Mouse (Mus musculus): Measurements from ENCODE around the gene Lrig1.

Lrig1 gene

DNA sequence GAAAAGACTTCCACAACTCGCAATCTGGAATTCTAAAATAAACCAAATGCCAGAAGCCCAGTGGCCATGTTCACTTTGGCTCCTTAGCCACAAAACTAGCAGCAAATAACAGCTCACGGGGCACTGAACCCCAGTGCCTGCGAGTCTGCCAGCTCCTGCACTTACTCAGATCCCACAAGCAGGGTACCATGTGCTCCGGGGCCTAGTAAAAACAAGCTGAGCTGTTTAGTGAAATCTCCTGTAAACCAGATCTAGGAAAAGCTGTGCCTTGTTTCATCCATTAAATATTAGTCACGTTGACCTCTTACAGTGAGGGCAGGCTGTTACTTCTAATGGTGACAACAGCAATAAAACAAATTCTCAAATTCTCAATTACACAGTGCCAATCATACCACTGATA, 81.3 kb downstream of the Lrig1 start:
- no peak for DNase-seq (ENCODE audit: low spot score)

DNA sequence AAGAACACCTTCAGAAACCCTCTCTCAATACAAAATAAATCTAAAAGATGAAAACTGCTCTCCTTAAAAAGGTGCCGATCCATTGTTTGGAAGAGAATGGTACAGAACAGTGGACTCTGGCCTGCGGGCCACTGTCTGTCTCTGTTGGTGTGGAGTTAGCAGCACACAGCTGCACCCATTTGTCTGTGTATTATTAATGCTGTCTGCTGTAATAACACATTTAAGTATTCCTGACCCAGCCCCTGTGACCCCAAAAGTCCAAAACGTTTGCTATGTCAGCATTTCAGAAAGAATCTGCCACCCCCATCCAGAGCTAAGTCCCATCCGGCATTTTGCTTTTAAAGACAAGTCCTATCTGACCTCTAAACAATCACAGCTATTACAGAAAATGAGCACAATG, 84.0 kb downstream of the Lrig1 start:
- DNase-seq (ENCODE audit: low spot score), result no peak

DNA sequence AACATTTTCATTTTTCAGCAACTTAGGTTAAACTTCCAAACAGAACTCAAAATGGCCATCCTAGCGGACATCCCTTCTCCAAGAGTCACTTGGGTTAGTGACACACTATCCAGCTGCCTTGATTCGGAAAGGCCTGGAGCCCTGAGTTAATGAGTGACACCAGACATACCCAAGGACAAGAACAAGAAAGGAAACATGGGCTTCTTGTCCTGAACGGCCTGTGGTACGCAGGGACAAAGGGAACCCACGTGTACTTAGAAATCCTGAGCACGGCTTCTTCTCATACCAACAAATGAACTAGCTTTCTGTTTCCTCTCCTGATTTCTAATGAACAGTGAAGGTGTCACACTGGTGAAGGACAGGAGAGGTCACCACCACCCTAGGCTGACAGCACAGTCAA, 85.6 kb downstream of the Lrig1 start:
- DNase-seq (ENCODE audit: low spot score), result no peak

DNA sequence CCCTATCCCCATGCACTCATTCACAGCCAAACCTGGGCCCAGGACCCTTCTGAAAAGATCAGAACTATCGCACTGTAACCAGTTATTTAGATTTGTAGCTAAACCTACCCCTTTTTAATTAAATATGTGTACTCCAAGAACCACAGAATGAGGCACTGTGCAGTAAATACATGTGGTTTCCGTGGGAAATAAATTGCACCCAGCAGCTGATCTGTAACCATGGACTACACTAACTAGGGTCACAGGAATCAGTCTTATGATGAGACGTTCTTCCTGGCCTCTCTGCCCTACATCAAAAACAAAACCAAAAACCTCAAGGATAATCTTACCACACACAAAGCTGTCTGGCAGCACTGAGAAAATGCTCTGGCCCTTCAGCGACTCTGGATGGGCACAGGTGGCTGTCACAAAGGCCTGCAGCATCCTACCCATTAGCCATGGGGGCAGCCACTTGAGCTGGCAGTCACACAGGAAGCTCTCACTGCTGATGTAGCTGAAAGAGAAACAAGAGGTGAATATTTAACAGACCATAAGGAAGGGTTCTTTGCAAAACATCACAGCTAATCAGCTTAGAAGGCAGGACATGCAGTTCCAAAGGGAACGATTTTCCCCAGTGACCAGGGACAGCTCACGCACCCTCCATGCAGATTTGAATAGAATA, 86.6 kb downstream of the Lrig1 start:
- no peak for DNase-seq (ENCODE audit: low spot score)

DNA sequence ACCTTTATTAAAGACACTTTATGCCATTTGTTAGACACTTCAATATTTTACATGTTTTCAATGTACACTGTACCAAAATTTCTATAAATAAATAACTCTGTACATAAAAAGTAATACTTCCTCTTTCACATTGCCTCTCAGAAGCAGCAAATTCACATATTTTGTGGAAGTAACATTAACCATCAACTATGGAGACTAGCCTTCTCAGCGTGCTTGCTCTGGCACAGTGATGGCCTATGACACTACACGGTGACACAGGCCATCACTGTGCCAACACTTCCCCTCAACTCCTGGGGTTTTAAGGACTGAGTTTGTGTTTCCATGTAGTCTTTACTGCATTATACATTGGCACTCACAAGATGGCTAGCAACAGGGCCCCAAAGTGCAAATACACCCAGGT, 95.4 kb downstream of the Lrig1 start:
- DNase-seq (ENCODE audit: low spot score), result no peak

DNA sequence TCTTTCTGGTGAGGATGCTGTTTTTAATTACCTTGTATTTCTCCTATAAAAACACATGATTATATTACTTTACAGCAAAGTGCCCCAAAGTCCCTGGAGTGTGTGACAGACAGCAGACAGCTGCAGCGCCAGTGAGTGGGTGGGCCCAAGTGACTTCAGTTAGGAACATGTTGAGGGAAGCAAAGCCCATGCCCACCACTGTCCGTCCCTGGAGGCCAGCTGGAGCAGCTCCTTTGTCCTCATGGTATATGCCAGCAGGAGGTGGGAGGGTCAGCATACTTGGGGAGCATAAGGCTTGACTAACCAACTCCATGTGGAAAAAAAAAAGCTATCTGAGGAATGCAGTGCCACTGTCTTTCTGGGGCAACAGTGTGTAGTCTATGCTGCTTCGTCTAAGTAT, 95.9 kb downstream of the Lrig1 start:
- no peak for DNase-seq (ENCODE audit: low spot score)

DNA sequence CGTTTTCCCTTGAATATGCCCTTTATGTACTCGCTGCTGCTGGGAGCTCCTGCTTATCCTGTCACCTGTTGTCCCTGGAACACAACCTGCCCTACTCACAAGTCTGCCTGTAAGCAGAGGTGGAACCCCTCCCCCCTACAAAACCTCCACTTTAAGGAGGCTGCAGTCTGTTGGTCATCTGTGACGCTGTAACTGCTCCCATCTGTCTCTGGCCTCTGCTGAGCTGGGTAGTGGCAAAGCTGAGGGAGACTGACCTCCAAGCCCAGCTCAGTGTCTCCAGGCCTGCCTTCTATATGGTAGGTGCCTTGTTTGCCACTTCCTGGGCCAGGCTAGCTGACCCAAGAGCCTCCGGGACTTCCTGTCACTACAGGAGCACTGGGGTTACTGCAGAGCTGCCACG, 98.1 kb downstream of the Lrig1 start:
- DNase-seq (ENCODE audit: low spot score), result no peak

DNA sequence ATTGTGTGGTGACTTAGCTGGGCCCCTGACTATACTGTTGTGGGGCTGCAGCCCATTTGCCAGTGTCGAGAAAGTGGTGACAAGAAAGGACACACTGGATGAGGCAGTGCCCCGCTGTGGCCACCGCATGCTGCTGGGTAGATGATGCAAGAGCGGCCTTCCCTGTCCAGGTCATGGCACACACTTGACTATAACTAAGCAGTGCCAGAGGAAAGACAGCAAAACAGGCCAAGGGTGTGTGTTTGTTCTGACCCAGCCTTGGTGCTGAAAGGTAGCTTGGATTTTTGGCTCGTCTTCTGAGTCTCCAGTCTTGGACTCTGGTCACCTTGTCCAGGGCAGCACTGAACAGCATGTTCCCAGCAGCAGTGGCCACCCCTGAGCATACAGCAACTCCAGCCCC, 98.9 kb downstream of the Lrig1 start:
- DNase-seq (ENCODE audit: low spot score), result no peak

DNA sequence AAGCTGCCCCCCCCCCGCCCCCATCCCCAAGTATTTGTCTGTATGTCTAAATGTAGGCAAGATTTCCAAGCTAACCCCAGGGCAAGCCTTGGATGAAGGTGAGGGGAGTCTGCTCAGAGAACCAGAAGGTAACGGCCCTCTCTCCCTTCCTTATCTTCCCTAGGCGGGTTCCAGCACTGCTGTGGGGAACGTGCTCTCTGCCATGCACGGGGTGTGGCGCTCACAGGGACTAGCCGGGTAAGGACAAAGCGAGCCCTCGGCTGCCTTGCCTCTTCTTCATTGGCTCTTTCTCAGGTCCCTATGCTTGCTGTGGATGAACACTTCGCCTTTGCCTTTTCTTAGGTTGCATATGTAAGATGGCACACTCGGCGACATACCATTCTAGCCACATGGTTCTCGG, 100.9 kb downstream of the Lrig1 start:
- DNase-seq (ENCODE audit: low spot score), result no peak

DNA sequence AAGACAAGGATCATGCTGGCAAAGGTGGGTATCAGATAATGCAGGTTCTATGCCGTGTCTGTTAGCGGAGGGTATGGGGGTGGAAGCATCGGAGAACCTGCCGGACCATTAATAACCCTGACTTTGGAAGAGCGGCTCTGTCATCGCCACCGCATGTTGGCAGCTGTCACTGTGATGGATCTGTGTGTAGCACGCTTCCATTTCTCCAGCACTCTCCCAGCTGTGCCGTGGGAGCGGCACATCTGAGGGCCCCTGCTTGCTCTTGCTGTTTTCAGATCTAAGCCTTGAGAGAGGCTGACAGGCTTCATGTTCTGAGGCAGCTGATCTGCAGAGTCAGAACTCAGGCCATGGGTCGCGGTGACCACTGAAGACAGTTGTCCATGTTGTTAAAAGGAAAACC, 101.5 kb downstream of the Lrig1 start:
- no peak for DNase-seq (ENCODE audit: low spot score)

DNA sequence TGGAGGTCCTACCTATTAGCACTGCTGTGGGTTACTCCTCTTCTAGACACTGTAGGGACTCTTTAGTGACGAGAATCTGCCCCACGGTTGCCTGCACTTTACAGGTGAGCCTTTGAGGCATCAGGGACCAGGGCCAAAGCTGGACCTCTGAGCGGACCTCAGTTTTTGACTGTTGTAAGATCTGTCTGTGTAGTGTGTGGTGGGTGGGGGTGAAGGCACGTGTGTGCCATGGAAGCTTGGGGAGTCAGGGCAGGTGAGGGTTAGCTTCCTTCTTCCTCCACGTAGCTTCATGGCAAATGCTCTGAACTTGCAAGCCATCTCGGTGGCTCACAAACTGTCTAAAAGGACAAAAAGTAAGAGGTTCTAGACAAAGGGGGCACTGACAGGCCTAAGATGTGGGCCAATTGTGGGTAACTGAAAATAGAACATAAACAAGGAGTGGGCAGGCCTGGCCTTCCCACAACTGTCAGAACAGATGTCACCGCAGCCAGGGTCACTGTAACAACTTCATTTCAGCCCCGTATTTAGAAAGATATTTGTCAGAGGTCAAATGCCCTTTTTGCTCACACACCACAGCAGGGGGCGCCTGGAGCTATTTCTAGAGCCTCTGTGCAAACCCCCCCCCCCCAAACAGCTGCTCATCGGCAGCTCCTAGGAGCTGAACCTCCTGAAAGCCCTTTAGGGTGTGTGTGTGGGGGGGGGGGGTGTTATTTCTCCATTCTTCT, 103.0 kb downstream of the Lrig1 start:
- DNase-seq (ENCODE audit: low spot score), result no peak

DNA sequence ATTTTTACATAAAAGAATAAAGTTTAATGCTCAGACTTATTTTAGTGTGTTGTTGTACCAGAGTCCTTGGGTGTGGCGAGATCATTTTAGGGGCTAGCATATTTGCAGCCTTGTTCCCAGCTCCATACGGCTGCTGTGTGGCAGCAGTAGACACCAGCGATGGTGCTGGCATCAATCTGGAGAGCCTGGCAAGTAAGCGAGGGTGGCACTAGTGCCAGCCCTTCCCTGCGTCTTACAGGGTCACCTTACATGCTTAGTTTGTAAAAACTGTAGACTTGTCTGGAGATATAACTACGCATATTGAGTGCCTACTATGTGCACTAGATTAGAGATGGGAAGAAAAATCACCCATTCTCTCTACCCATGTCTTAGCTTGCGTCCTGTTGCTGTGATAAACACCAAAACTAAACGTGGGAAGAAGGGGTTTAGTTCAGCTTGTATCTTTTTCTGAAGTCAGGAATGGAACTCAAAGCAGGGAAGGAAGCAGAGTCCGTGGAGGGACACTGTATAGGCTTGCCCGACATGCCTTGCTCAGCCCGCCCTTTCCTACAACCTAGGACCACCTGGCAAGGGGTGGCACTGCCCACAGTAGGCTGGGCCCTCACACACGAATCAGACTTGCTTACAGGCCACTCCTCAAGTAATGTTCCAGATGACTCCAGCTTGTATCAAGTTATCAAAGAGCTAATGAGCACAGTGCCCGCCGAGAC, 103.8 kb downstream of the Lrig1 start:
- no peak for DNase-seq (ENCODE audit: low spot score)

DNA sequence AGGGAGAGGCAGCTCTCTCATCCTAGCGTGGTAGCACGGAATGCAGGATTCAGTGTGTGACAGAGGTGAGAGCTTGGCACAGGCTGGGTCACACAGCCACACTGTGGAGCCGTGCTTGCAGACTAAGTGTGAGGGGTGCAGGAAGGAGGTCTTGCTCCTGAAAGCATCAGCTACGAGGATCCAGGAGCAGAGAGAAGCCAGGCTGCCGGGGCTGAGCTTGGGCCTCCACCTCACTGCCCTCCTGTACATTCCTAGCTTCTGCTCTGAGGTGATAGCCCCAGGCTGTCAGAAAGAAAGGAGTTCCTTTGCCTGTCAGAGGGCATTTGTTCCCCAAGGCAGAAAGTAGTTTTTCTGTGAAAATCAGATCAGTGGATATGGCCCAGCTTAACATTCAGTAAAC, 104.8 kb downstream of the Lrig1 start:
- no peak for DNase-seq (ENCODE audit: low spot score)

DNA sequence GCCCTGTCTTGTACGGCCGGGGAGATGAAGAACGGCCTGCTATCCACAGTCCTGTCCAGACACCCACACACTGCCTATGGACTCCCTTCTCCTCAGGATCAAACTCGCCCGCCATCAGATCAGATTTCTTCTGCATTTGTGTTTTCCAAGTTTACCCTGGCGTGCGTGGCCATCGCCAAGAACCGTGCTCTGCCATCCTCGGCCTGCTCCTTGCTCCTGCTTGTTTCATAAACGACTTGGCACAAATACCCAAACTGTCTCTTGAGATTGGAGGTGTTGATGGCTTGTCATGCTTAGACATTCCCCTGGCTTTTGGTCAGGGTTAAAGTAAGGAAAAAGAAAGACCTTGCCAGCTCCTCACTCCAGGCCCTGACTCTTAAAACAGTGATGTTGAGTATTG, 105.2 kb downstream of the Lrig1 start:
- no peak for DNase-seq (ENCODE audit: low spot score)

DNA sequence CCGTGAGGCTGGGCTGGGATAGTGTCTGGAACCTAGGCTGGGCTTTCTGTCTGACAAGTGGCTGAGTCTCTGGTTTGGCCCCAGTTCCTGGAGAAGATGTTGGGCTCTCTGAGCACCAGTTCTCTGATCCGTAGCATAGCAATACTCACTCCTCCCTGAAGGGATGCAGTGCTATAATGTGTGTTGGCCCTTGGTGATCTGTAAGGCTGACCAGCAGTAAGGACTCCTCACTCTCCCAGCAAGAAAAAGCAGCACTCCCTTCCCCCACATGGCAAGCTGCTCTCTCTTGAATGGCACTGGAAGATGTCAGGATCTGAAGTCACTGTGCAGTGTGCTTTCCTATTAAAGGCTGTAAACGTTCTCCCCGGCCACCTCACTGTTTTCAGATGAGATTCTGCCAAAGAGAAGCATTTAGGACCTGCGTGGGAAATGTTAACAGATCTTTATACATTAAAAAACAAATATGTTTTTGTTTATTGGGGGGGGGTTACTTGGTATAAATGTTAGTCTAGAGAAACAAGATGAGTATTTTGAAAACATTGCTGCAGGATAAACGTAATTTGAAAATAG, 105.8 kb downstream of the Lrig1 start:
- no peak for DNase-seq (ENCODE audit: low spot score)

DNA sequence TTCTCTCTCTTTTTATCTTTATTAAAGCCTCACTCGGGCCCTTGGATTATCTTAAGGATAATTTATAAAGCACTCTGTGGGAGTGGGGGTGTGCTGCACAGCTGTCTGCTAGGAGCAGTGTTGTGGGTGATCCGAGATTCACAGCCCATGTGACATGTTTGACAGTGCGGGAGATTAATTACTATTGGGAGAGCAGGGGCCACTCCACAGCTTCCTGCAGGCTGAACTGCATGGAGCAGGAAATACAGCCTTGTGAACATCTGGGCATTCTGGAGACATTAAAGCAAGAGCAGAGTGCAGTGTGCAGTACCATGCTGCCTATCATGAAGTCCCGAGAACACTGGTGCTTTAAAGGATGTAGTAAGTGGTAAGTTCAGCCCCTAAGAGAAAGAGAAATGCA, 107.2 kb downstream of the Lrig1 start:
- DNase-seq (ENCODE audit: low spot score), result no peak

DNA sequence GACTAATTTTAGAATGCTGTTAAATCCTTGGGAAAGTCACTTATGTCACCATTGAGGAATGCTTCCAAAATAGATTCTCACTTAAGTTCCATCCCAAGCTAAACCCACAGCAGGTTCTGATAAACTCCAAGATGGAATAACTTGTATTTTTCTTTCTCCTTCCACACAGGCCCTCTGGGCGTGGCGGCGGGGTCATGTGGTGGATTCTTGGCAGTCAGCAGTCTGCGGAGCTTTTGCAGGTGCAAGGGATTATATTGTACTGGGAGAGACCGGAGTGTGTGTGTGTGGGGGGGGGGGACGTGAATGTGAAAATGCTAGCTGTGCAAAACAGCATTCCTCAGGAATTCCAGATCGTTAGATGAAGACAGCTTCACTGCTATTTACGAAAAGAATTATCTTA, 107.7 kb downstream of the Lrig1 start:
- DNase-seq (ENCODE audit: low spot score), result no peak

DNA sequence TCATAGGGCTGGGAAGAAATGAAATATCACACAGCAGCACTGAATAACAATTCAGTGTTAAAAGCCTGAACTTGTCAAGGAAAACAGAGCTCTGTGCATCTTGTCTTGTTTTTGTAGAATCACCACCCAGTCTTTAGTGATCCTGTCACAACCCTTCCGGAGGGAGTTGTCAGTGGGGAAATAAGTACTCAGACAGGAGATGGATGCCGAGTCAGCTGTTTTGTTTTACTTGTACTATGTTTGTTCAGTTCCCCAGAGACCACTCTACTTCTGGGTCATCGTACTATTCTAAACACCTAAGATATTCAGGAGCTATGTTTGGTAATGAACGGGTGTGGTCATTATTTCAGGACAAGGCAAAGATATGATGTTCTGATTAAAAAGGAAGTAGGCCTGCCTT, 111.6 kb downstream of the Lrig1 start:
- DNase-seq (ENCODE audit: low spot score), result no peak

DNA sequence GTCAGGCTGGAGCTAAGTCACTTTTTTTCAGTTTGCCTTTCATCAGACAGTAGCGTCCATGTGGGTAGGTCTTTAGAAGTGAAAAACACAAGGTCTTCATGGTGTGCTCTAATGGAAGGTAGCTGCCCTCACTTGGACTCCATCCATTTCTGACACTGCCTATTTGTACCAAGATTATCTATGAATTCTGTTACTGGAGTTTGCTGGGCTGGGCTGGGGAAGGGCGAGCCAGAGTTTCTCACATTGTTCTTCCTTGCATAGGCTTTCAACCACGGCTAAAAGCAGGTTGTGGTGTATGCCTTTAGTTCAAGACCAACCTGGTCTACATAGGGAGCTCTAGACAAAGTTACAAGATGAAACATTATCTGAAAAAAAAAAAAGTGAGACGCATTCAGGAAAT, 115.0 kb downstream of the Lrig1 start:
- DNase-seq (ENCODE audit: low spot score), result no peak

DNA sequence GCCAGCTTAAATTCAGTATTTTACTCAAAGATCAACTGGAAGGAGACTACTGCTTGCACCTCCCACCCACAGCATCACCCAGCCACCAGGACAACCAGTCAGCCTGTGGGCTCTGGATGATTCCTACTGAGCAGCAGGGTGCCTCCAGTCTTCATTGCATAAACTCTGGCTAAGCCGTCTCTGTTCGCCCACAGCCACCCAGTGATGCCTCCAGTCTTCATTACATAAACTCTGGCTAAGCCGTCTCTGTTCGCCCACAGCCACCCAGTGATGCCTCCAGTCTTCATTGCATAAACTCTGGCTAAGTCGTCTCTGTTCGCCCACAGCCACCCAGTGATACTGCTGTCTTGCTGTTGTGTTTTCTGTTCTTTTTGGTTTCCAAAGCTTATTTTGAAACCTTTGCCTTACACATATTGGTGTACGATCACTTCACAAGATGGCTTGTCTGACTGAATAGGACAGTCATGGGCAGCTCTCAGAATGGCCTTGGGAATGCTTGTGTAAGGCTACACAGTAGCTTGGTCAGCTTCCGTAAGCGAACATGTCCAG, 115.7 kb downstream of the Lrig1 start:
- DNase-seq (ENCODE audit: low spot score), result no peak

DNA sequence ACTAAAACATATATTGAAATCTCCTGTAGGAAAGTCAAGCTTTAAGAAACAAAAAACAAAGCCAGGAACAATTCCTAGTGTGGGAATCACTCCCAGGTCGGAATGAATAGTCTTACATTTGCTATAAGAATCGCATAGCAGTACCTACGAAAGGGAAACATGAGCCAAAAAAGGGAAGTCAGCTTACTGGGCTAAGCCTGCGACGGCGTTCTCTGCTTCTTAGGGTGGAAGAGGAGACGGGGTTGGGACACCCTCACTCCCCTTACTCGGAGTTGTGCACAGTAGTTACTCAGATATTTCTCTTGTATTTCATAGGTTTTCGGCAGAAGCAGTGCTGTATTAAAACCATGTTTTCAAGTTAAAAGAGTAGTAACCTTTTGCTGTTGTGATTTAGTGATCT, 117.9 kb downstream of the Lrig1 start:
- DNase-seq (ENCODE audit: low spot score), result no peak

DNA sequence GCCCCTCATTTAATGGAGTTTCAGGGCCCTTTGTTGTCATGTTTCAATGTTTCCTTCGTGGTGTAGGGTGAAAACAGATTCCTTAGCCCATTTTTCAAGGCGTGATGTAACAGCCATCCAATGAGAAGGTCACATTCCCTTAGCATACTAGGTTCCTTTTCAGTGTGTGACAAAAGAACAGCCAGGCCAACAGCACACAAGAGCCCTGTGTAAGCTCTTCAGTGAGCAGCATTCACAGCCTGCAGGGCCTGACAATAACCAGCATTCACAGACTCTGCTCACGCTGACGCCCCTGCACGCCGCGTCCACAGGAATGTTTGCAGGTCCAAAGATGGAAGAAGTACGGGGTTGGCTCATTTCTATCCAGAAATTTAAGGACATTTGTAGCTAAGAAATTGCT, 122.0 kb downstream of the Lrig1 start:
- DNase-seq (ENCODE audit: low spot score), result no peak

All from layer of hippocampus, adult 9-10 months (tissue).